Mouse (Mus musculus) urinary bladder, adult 18-20 months (tissue): ENCODE data around the gene Kif26b.
A peak's percentile ranks its signal among the peaks of the same experiment; 100 is the strongest.

Experiments
- DNase-seq, 2 experiments: peaks; one replicate each; pipeline ENCODE4 v3.0.0; 2022; ENCODE audit warnings: low spot score in 2 of 2, mixed read lengths in 2 of 2

The Kif26b gene

DNA sequence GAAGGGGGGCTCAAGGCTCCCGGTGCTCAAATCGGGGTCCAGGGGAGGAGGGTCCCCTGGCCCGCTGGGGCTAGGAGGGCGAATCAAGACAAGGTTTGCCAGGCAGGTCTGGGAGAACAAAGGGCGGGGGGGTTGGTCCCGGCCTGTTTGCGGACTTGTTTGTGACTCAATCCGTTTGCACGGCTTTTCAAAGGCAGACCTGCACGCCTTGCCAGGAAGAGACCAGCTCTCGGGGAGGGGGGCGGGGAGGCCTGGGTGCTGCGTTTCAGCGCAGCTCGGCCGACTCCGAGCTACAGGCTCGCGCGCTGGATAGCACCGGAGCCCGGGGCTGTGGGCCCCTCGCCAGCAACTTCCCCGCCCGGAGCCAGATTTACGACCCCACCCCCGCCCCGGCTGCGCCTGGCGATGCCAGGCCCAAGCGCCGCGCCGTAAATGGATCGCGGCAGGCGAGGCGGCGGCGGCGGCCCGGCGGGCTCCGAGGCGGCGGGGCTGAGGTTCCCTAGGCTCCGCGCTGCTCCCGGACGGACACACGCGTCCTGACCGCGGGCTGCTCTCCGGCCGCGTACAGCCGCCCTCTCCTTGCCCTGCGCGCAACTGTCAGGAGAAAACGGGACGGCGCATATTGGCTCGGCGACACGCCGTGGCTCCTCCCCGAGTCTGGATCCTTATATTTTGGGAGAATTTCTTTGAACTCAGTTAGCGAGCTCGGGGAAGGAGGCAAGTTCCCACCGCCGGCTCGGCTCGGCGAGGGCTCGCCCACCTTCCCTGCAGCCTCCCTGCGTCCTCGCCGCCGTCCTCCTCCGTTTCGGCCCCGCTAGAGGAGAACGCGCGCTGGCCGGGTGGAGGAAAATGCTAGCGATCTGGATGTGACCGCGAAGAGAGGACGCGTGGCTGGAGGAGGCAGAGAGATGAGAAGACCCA, at the start of gene Kif26b:
Kif26b (plus strand) TSS at position 695 of the 921 bp plus-strand sequence.
- DNase-seq: peak; percentile 41 to 69

- DNase-seq: no peak
Measured at GRCm38 (mm10) chr1:178483854-178484253, 45.1 kb upstream of the Kif26b start.

GRCm38 (mm10) chr1:178485138-178485867, 43.6 kb upstream of the Kif26b start:
- no peak for DNase-seq

DNA sequence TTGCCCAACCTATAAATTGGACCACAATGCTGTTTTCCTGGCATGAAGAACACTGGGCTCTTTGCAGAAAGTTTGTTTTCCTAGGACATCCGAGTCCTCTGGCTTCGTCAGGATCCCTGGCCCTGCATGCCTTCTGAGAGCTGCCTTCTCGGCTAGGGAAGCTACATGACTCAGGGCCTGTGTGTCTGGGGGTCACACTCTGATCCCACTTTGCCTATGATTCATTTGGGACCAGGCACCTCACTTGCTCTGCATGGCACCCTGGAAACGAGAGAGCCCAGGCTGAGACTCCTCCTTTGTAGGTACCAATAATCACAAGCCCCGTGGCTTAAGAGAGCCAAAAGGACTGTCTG, 43.1 kb upstream of the Kif26b start:
- no peak for DNase-seq

DNA sequence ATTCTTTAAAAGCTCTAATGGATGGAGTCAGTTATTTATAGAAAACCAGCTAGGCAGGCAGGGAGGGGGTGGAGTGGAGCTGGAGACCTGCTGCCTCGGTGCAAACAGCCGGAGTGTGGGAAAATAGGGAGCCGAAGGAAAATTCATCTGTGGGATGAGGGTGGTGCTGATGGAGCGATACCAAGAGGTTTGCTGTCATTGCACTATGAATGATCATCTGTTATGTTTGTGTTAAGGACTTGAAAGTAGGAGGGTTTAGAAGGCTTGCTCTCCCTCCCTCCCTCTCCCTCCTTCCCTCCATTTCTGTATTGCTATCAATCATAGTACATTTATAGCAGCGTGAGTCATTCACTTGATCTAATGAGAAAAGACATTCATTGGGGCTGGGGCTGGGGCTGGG, 42.1 kb upstream of the Kif26b start:
- DNase-seq: no peak

- DNase-seq: no peak
Measured at GRCm38 (mm10) chr1:178489127-178489526, 39.8 kb upstream of the Kif26b start.

- no peak for DNase-seq
Measured at GRCm38 (mm10) chr1:178491733-178492132, 37.2 kb upstream of the Kif26b start.

DNA sequence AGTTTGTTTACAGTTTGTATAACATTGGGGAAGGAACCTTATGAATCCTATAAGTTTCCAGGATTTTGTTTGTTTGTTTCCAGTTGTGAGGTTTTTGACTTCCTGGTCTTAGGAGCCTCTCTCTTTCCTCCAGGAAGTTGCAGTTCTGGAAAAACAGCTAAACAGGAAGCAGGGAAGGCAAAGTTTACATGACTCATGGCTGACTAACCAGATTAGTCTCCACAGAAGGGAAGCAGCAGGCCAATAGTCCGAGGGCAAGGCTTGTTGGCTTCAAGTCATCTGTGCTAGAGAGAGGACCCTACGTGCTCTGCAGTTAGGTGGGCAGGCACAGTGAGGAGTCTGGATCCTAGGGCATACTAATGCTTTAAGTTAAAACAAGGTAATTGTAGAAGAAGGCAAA, 36.4 kb upstream of the Kif26b start:
- DNase-seq: no peak

GRCm38 (mm10) chr1:178496186-178496585, 32.7 kb upstream of the Kif26b start:
- DNase-seq: no peak

- peak in 1 of 2 experiments; percentile 23 for DNase-seq
Measured at GRCm38 (mm10) chr1:178496841-178497240, 32.1 kb upstream of the Kif26b start.

DNA sequence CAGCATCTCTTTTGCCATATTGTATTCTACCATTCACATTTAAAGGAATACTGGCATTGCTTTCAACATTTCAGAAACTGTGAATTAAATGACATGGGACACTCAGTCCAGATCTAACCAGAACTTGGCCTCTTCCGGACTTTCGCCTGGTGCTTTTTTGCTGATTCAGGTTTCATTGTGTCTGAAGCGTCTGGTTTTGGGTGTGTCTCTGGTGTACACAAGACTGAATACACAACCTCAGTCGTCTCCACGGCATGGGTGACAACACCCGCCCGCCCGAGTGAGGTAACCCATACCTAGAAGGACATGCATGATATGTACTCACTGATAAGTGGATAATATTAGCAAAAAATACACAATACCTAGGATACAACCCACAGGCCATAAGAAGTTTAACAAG, 22.0 kb upstream of the Kif26b start:
- no peak for DNase-seq

DNA sequence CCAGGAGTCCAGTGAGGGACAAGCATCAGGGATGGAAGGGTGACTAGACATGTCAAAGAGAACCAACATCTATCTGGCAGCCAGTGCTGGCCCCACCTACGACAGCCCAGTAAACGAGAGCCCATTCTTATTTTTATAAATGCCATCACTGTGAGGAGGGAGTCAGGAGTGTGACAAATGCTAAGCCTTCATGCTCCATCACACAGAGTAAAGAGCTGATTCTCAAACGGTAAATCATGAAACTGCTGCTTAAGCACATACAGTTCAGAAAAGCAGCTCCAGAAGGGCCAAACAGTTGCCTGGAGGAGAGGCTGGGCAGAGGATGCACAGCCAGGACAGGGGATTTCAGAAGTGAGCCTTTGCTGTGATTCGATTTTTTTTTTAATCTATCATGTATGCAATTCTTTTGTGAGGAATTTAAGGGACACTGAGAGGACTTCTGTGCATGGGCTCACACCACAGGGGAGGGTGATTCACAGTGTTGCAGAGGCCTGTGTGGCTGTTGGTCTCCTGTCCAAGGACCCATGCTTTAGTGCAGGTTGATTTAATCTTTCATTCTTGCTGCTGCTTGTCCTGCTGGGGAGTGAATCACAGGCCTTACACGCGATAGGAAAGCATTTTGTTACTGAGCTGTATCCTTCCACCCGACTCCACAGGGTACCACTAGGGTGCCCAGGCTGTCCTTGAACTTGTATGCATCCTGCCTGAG, 16.4 kb upstream of the Kif26b start:
- peak; percentile 22 to 33 for DNase-seq

- no peak for DNase-seq
Measured at GRCm38 (mm10) chr1:178513954-178514353, 15.0 kb upstream of the Kif26b start.

DNA sequence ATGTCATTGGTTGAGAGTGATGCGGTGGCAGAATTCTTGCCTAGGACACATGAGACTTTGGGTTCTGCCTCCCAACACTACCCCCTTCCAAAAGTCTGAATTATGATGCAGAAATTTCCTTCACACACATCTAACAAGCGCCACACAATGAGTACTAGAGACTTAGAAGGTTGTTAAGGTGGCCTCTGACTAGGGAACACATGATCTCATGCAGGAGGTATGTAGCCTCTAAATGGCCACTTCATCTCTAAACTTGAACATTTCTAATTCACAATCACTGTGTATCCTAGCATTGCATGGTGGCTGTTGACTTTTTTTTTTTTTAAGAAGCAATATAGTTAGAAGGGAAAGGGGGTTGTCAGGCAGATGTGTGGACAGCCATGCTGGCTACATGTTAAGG, 13.1 kb upstream of the Kif26b start:
- no peak for DNase-seq

- DNase-seq: no peak
Measured at GRCm38 (mm10) chr1:178522389-178522788, 6.5 kb upstream of the Kif26b start.

DNA sequence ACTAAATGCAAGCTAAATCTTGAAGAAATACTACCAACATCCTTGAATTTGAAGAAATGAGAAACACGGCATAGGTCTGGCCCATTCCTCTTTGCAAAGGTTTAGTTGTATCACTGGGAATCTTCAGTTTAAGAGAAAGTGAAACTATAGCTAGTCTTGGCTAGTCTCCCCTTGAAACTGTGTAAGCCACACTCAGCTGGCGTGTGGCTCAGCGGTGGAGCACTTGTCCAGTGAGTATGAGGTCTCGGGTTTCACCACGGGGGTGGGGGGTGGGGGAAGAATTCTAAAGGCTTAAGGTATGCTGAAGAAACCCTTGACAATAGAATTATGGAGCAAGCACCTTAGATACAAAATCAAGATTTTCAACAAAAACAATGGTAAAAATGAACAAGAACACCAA, 5.8 kb upstream of the Kif26b start:
- DNase-seq: no peak

DNA sequence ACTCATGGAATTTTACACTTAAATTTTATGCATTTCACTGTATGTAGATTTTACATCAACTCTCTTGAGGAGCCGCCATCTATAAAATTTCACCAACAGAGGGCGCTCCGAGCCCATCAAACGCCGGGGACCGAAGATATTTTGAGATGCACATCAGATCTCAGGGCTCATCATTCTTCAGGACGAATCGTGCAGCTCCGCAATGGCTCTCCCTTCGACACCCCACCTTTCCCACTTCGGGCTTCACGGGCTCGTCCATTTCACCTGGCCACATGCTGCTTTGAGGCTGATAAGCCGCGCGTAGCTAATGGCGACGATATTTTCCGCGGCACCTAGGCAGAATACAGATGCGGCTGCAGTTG, 1.8 kb upstream of the Kif26b start:
- peak; percentile 47 to 68 for DNase-seq

DNA sequence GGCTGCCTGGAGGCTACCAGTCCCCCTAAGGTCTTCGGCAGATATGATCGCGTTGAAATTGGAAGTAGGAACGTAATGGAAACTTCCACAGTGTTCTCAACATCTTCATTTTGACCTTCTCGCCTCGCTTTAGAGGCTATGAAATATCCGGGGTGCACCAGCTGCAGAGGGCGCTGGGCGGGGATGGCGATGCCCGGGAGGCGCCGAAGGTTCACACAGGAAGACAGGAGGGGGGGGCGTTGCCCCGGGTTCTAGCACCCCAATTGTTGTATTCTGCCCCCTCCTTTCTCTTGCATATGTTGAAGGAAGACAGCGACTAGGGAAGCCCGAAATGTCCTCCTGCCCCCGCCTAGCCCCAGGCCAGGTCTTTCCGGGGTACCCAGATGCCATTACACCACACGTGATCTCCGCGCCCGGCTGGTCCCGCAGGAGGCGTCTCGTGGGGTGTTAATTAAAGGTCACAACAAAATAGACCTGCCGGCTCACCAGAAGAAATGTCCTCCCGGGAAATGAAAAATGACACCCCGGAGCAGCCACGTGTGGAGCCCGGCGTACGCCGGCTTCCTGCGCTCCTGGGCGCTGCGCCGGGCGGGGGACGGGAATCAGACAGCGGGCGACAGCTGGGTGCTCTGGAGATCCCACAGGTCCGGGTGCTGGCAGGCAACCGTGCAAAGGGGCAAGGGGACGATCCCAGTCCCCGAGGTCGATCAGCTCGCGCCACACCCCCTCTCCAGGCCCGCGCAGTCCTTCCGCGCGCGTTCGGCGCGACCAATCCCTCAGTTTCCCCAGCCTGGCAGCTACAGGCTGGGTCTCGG, 1.2 kb upstream of the Kif26b start:
- peak; percentile 4 to 66 for DNase-seq

DNA sequence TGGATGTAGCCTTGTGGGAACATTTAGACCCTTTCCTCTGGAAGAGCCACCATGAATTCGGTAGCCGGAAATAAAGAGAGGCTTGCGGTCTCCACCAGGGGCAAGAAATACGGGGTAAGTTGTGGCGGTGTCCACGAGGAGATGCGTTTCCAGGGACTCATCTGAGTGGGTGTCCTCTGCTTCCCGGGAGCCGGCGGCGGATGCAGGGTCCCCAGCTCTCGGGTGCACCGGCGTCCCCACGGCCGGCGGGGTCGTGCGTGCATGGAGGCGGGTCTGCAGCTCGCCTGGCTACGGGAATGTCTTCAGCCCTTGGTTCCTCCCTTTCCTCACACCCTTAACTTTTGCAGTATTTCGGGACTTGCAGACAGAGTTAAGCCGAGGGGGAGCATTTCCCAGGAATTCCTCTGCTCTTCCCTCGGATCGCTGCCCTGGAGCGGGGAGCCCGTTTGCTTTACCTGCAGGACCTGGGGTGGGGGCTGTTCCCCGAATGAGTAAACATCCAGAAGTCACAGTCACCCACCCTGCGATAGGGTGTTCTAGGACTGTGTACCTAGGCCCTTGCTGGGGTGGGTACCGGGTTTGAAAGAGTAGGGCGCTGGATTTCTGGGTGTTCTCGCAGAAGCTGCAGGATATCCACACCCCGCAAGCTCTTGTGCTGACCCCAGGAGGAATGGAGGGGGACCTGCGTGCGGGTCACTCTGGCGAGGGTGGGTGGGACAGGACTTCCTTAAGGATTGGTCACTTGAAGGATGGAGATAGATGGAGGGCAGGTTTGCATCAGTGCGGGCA, 781 bp downstream of the Kif26b start:
- DNase-seq: peak; percentile 5 to 19

DNA sequence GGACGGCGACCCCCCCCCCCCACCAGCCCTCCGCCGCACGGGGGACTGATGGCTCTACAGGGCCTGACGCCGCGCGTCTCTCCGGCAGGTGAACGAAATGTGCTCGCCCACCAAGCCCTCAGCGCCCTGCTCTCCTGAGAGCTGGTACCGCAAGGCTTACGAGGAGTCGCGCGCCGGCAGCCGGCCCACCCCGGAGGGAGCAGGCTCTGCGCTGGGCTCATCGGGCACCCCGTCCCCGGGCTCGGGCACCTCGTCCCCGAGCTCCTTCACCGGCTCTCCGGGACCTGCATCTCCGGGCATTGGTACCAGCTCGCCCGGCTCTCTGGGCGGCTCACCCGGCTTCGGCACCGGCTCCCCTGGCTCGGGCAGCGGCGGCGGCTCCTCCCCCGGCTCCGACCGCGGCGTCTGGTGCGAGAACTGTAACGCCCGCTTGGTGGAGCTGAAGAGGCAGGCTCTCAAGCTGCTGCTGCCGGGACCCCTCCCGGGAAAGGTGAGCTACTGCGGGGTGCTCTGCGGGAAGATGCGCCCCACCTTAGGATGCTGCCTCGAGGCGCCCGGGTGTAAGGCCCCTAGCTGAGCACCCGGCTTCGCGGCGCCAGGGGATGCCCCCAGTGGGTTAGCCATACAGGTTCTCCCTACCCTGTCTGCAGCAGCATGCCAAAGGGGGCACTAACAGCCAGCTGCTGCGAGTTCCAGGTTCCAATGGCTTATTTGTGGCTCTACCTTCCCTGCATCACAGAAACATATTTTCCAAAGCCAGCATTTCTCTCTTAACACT, 1.6 kb downstream of the Kif26b start:
- peak; percentile 75 to 92 for DNase-seq
